Mouse (Mus musculus): Measurements from ENCODE around the gene Gm3336.

DNA sequence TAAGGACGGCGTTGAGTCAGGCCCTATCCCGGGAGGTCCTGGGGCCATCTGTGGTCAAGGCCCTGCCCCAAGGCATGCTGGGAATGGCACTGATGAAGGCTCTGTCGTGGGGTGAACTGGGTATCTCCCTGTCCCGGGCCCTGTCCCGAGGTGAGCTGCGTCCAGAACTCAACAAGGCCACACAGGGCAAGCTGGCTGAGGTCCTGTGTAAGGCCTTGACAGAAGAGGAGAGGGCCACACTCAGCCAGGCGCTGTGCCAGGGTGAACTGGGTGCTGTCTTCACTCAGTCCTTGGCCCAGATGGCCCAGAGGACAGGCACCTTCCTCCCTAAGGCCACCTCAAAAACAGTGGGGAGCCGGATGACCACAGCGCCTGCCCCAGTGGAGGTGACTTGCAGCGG, 7.3 kb upstream of the Gm3336 start:
- TF ChIP-seq CTCF (IDR thresholded peaks at IDR 0.05; ENCODE audit: low read depth, low read length) (no peak), POLR2A (IDR thresholded peaks at IDR 0.05; ENCODE audit: extremely low read depth, insufficient read depth, low read length) (no peak)

All from liver, adult 2 months (tissue).